Mouse (Mus musculus): ENCODE results near the gene Col18a1. TPM values are rescaled to one million over a fixed set of nuclear protein-coding genes. Genes with fewer than 3 reads are reported as not detected.
"Not testable (repeated sequence)": the region's sequence is repeated elsewhere in the genome, so short reads cannot be mapped to it uniquely, and the experiment has no call there.

Gene Col18a1
- total RNA-seq, 2 experiments from 2014 or later: 3.2 to 4.8 TPM

- H3K27ac ChIP-seq: no peak overlapping the region
- no peak for DNase-seq (ENCODE audit: low spot score in 2 of 2)
- no peak overlapping the region for H3K4me3 ChIP-seq
- TF ChIP-seq CTCF (conservative IDR thresholded peaks at IDR 0.05): peak; percentile 53
Measured at GRCm38 (mm10) chr10:77144372-77144771, 22.0 kb downstream of the Col18a1 start.

GRCm38 (mm10) chr10:77142328-77142727, 24.0 kb downstream of the Col18a1 start:
- Histone ChIP-seq H3K27ac (no peak overlapping the region), H3K4me3 (no peak overlapping the region)
- DNase-seq (ENCODE audit: low spot score in 2 of 2): no peak
- no peak for TF ChIP-seq CTCF (conservative IDR thresholded peaks at IDR 0.05)

GRCm38 (mm10) chr10:77138304-77138703, 28.0 kb downstream of the Col18a1 start:
- no peak overlapping the region for H3K27ac ChIP-seq
- no peak for TF ChIP-seq CTCF (conservative IDR thresholded peaks at IDR 0.05)
- no peak for DNase-seq (ENCODE audit: low spot score in 2 of 2)
- H3K4me3 ChIP-seq: no peak overlapping the region

- no peak for DNase-seq (ENCODE audit: low spot score in 2 of 2)
- no peak for TF ChIP-seq CTCF (conservative IDR thresholded peaks at IDR 0.05)
- Histone ChIP-seq H3K27ac (no peak overlapping the region), H3K4me3 (no peak overlapping the region)
Measured at GRCm38 (mm10) chr10:77136205-77136604, 30.1 kb downstream of the Col18a1 start.

- no peak overlapping the region for H3K27ac ChIP-seq
- DNase-seq (ENCODE audit: low spot score in 2 of 2): no peak
- no peak overlapping the region for H3K4me3 ChIP-seq
- peak; percentile 44 for TF ChIP-seq CTCF (conservative IDR thresholded peaks at IDR 0.05)
Measured at GRCm38 (mm10) chr10:77135274-77135829, 31.0 kb downstream of the Col18a1 start.

- DNase-seq (ENCODE audit: low spot score in 2 of 2); H3K4me3 ChIP-seq; H3K27ac ChIP-seq: not testable (repeated sequence)
Measured at GRCm38 (mm10) chr10:77134807-77135152, 31.6 kb downstream of the Col18a1 start.

- no peak for TF ChIP-seq CTCF (conservative IDR thresholded peaks at IDR 0.05)
- DNase-seq (ENCODE audit: low spot score in 2 of 2): no peak
- Histone ChIP-seq H3K4me3 (no peak overlapping the region), H3K27ac (no peak overlapping the region)
Measured at GRCm38 (mm10) chr10:77133951-77134806, 32.2 kb downstream of the Col18a1 start.

- no peak for DNase-seq (ENCODE audit: low spot score in 2 of 2)
- Histone ChIP-seq H3K27ac (no peak overlapping the region), H3K4me3 (no peak overlapping the region)
- no peak for TF ChIP-seq CTCF (conservative IDR thresholded peaks at IDR 0.05)
Measured at GRCm38 (mm10) chr10:77132118-77132517, 34.2 kb downstream of the Col18a1 start.

GRCm38 (mm10) chr10:77131536-77131935, 34.8 kb downstream of the Col18a1 start:
- no peak overlapping the region for H3K27ac ChIP-seq
- H3K4me3 ChIP-seq: no peak overlapping the region
- no peak for DNase-seq (ENCODE audit: low spot score in 2 of 2)
- no peak for TF ChIP-seq CTCF (conservative IDR thresholded peaks at IDR 0.05)

GRCm38 (mm10) chr10:77130561-77131240, 35.6 kb downstream of the Col18a1 start:
- Histone ChIP-seq H3K27ac (no peak overlapping the region), H3K4me3 (no peak overlapping the region)
- DNase-seq (ENCODE audit: low spot score in 2 of 2): peak; percentile 92 to 98
- TF ChIP-seq CTCF (conservative IDR thresholded peaks at IDR 0.05): peak; percentile 100

GRCm38 (mm10) chr10:77129637-77130410, 36.5 kb downstream of the Col18a1 start:
- TF ChIP-seq CTCF (conservative IDR thresholded peaks at IDR 0.05): no peak
- Histone ChIP-seq H3K4me3 (no peak overlapping the region), H3K27ac (no peak overlapping the region)
- no peak for DNase-seq (ENCODE audit: low spot score in 2 of 2)

GRCm38 (mm10) chr10:77127926-77128325, 38.4 kb downstream of the Col18a1 start:
- peak; percentile 57 for TF ChIP-seq CTCF (conservative IDR thresholded peaks at IDR 0.05)
- no peak for DNase-seq (ENCODE audit: low spot score in 2 of 2)
- Histone ChIP-seq H3K27ac (no peak overlapping the region), H3K4me3 (no peak overlapping the region)

GRCm38 (mm10) chr10:77126590-77126989, 39.8 kb downstream of the Col18a1 start:
- TF ChIP-seq CTCF (conservative IDR thresholded peaks at IDR 0.05): no peak
- DNase-seq (ENCODE audit: low spot score in 2 of 2): no peak
- no peak overlapping the region for H3K4me3 ChIP-seq
- no peak overlapping the region for H3K27ac ChIP-seq
